Mouse (Mus musculus) MEL (cell line): Measurements from ENCODE around the gene Reln. TPM values are rescaled to one million over a fixed set of nuclear protein-coding genes. Genes with fewer than 3 reads are reported as not detected.

ENCODE experiments used
- DNase-seq: peaks from one replicate; pipeline ENCODE4 v3.0.0; 2011; ENCODE audit warnings: low read depth, low spot score
- H3K27ac ChIP-seq: 2 replicates; pipeline ENCODE4 v1.5.1; 2012; ENCODE audit warnings: low read depth, mild to moderate bottlenecking, control low read depth, low read length, moderate library complexity; ENCODE audit not compliant: control insufficient read depth
- H3K27me3 ChIP-seq, 2 experiments: fragments of 150-350 bp in 1 of 2; sonication (generic) in 1 of 2; 2 replicates each; pipeline ENCODE4 v1.6.1; 2012; ENCODE audit warnings: low read length in 2 of 2, mild to moderate bottlenecking in 2 of 2, improper control_type of control experiment in 1 of 2, moderate library complexity in 1 of 2; ENCODE audit not compliant: insufficient read depth in 2 of 2, control insufficient read depth in 1 of 2
- H3K36me3 ChIP-seq, 2 experiments: 2 replicates each; pipeline ENCODE4 v1.6.1; 2012 to 2014; ENCODE audit warnings: low read length in 2 of 2, improper control_type of control experiment in 1 of 2, inconsistent platforms in 1 of 2, mild to moderate bottlenecking in 1 of 2; ENCODE audit not compliant: insufficient read depth in 2 of 2, control insufficient read depth in 1 of 2
- H3K4me1 ChIP-seq, 2 experiments: fragments of 150-350 bp in 1 of 2; sonication (generic) in 1 of 2; 2 replicates each; pipeline ENCODE4 v1.6.1; 2012; ENCODE audit warnings: low read length in 2 of 2, improper control_type of control experiment in 1 of 2, mild to moderate bottlenecking in 1 of 2; ENCODE audit not compliant: insufficient read depth in 2 of 2, control insufficient read depth in 1 of 2
- H3K4me3 ChIP-seq, 2 experiments: fragments of 150-350 bp in 1 of 2; sonication (generic) in 1 of 2; 2 replicates each; pipeline ENCODE4 v1.5.1; 2012; ENCODE audit warnings: low read depth in 2 of 2, low read length in 2 of 2, mild to moderate bottlenecking in 2 of 2, moderate library complexity in 2 of 2, control low read depth in 1 of 2, improper control_type of control experiment in 1 of 2; ENCODE audit not compliant: control insufficient read depth in 1 of 2, insufficient read depth in 1 of 2
- H3K79me2 ChIP-seq: 2 replicates; pipeline ENCODE4 v1.6.1; 2012; ENCODE audit warnings: mild to moderate bottlenecking, low read length, moderate library complexity; ENCODE audit not compliant: control insufficient read depth, poor library complexity, insufficient read depth
- H3K9ac ChIP-seq: 2 replicates; pipeline ENCODE4 v1.6.1; 2012; ENCODE audit warnings: low read depth, mild to moderate bottlenecking, control low read depth, low read length, moderate library complexity; ENCODE audit not compliant: control insufficient read depth, poor library complexity, severe bottlenecking
- H3K9me3 ChIP-seq: fragments of 150-350 bp; sonication (generic); replicated peaks from 2 replicates; pipeline ENCODE4 v1.6.1; 2012; ENCODE audit warnings: mild to moderate bottlenecking, low read length, improper control_type of control experiment, moderate library complexity; ENCODE audit not compliant: insufficient read depth
- E2F4 ChIP-seq: IDR thresholded peaks from 2 replicates; pipeline ENCODE4 v1.6.1; 2011; ENCODE audit warnings: low read depth, low read length, improper control_type of control experiment, borderline replicate concordance
- EP300 ChIP-seq, 2 experiments: IDR thresholded peaks; 2 replicates each; pipeline ENCODE4 v1.6.1; 2011; ENCODE audit warnings: improper control_type of control experiment in 2 of 2, low read length in 2 of 2, low read depth in 1 of 2, mild to moderate bottlenecking in 1 of 2
- ETS1 ChIP-seq: IDR thresholded peaks from 2 replicates; pipeline ENCODE4 v1.6.1; 2012; ENCODE audit warnings: low read depth, mild to moderate bottlenecking, inconsistent platforms, low read length, improper control_type of control experiment, moderate library complexity
- GATA1 ChIP-seq: IDR thresholded peaks from 2 replicates; pipeline ENCODE4 v1.6.1; 2011; ENCODE audit warnings: low read depth, low read length, improper control_type of control experiment
- HCFC1 ChIP-seq: IDR thresholded peaks from 2 replicates; pipeline ENCODE4 v1.6.1; 2012; ENCODE audit warnings: low read depth, mild to moderate bottlenecking, inconsistent platforms, low read length, improper control_type of control experiment, moderate library complexity
- JUND ChIP-seq: IDR thresholded peaks from 2 replicates; pipeline ENCODE4 v1.6.1; 2011; ENCODE audit warnings: low read depth, mild to moderate bottlenecking, improper control_type of control experiment, low read length
- MAFK ChIP-seq: IDR thresholded peaks from 2 replicates; pipeline ENCODE4 v1.6.1; 2011; ENCODE audit warnings: low read depth, mild to moderate bottlenecking, low read length, improper control_type of control experiment, borderline replicate concordance
- MAX ChIP-seq: IDR thresholded peaks from 2 replicates; pipeline ENCODE4 v1.6.1; 2011; ENCODE audit warnings: low read length, improper control_type of control experiment
- MEF2A ChIP-seq: IDR thresholded peaks from 2 replicates; pipeline ENCODE4 v1.6.1; 2014; ENCODE audit warnings: low read depth, mild to moderate bottlenecking, inconsistent platforms, low read length, improper control_type of control experiment; ENCODE audit not compliant: poor library complexity, insufficient replicate concordance, severe bottlenecking; ENCODE audit errors: extremely low read depth
- MXI1 ChIP-seq: IDR thresholded peaks from 2 replicates; pipeline ENCODE4 v1.6.1; 2011; ENCODE audit warnings: mild to moderate bottlenecking, low read depth, low read length, improper control_type of control experiment
- NRF1 ChIP-seq: IDR thresholded peaks from 2 replicates; pipeline ENCODE4 v1.6.1; 2014; ENCODE audit warnings: low read depth, mild to moderate bottlenecking, inconsistent platforms, low read length, improper control_type of control experiment, moderate library complexity; ENCODE audit not compliant: poor library complexity, insufficient read depth, severe bottlenecking
- POLR2A ChIP-seq, 2 experiments: IDR thresholded peaks; 2 replicates each; pipeline ENCODE4 v1.6.1; 2011 to 2012; ENCODE audit warnings: low read length in 2 of 2, mild to moderate bottlenecking in 2 of 2, control low read depth in 1 of 2, improper control_type of control experiment in 1 of 2, low read depth in 1 of 2, moderate library complexity in 1 of 2; ENCODE audit not compliant: control insufficient read depth in 1 of 2, insufficient read depth in 1 of 2, poor library complexity in 1 of 2
- RCOR1 ChIP-seq: IDR thresholded peaks from 2 replicates; pipeline ENCODE4 v1.6.1; 2012; ENCODE audit warnings: low read depth, mild to moderate bottlenecking, inconsistent platforms, low read length, improper control_type of control experiment
- SIN3A ChIP-seq: IDR thresholded peaks from 2 replicates; pipeline ENCODE4 v1.6.1; 2012; ENCODE audit warnings: low read length, improper control_type of control experiment, inconsistent platforms
- TBP ChIP-seq: IDR thresholded peaks from 2 replicates; pipeline ENCODE4 v1.8.0; 2011; ENCODE audit warnings: low read depth, low read length, improper control_type of control experiment
- TCF12 ChIP-seq: IDR thresholded peaks from 2 replicates; pipeline ENCODE4 v1.6.1; 2014; ENCODE audit warnings: low read depth, mild to moderate bottlenecking, inconsistent platforms, low read length, improper control_type of control experiment, moderate library complexity
- UBTF ChIP-seq: IDR thresholded peaks from 2 replicates; pipeline ENCODE4 v1.6.1; 2012; ENCODE audit warnings: low read depth, mild to moderate bottlenecking, inconsistent platforms, low read length, improper control_type of control experiment, moderate library complexity, borderline replicate concordance; ENCODE audit not compliant: insufficient read depth
- USF1 ChIP-seq: IDR thresholded peaks from 2 replicates; pipeline ENCODE4 v1.6.1; 2014; ENCODE audit warnings: low read depth, mild to moderate bottlenecking, inconsistent platforms, low read length, improper control_type of control experiment, moderate library complexity
- USF2 ChIP-seq, 2 experiments: IDR thresholded peaks; 2 replicates each; pipeline ENCODE4 v1.6.1; 2011 to 2012; ENCODE audit warnings: improper control_type of control experiment in 2 of 2, low read length in 2 of 2, borderline replicate concordance in 1 of 2, inconsistent platforms in 1 of 2, low read depth in 1 of 2, mild to moderate bottlenecking in 1 of 2; ENCODE audit not compliant: insufficient read depth in 1 of 2
- ZMIZ1 ChIP-seq: IDR thresholded peaks from 2 replicates; pipeline ENCODE4 v1.6.1; 2012; ENCODE audit warnings: low read depth, mild to moderate bottlenecking, inconsistent platforms, low read length, improper control_type of control experiment, moderate library complexity
- ZNF384 ChIP-seq: IDR thresholded peaks from 2 replicates; pipeline ENCODE4 v1.6.1; 2012; ENCODE audit warnings: low read depth, mild to moderate bottlenecking, inconsistent platforms, low read length, improper control_type of control experiment
- polyA plus RNA-seq, 2 experiments: library from polyadenylated mRNA; stranded (reverse) in 1 of 2; unstranded in 1 of 2; fragments of >175 nt in 1 of 2; fragments of >200 nt in 1 of 2; gene quantifications; 2 replicates each; pipeline versions ENCODE4 v1.2.1 to v1.2.4; 2012; ENCODE audit warnings: low replicate concordance in 2 of 2, low read depth in 1 of 2; ENCODE audit not compliant: insufficient read length in 2 of 2, insufficient read depth in 1 of 2, missing spikeins in 1 of 2
- total RNA-seq: library from RNA; depleted of rRNA; stranded (reverse); fragments of 300-350 nt; gene quantifications from 2 replicates; pipeline ENCODE4 v1.2.3, GENCODE M21; 2012

The Reln gene
- total and polyA plus RNA-seq, 3 experiments, result not detected

DNA sequence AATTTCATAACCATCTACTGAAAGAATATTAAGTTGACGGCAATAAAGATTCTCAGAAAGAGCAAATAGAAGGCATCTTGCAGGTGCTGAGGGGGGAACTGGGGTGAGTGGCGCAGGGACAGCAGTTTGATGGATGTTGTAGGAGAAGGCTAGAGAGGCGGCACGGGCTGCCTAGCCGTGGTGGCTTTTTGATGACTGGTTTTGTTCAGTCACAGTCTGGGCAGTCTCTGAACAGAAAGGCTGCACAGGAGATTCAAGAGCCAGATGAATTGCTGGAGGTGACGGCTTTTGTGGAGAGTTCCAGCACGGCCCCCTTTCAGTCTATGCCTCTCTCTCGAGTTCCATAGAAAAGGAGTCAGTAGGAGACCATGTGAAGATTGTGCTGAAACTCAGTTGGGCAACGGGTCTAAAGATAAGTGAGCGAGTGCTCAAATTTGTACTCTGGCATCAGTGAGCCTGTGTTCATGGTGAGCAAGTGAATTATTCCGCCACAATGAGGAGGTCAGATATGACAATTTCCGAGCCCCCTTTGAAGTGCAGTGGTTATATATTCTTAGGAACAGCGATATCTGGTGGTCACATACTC is 409.6 kb downstream of the Reln start:
- Histone ChIP-seq H3K4me3 (no peak overlapping the region), H3K79me2 (no peaks in the 10 kb centered on the region), H3K4me1 (no peaks in the 10 kb centered on the region), H3K36me3 (no peaks in the 10 kb centered on the region), H3K27me3 (peaks cover 0 to 1% of the 10 kb centered on the region in 2 experiments; a peak in 1 of 4 replicates)
- no peak for DNase-seq
- TF ChIP-seq MAFK (no peak), USF1 (no peak), MXI1 (no peak), NRF1 (no peak), JUND (no peak), UBTF (no peak), MEF2A (no peak), TBP (no peak), HCFC1 (no peak), USF2 (IDR thresholded peaks at IDR 0.05; ENCODE audit: borderline replicate concordance in 1 of 2, insufficient read depth in 1 of 2, low read depth in 1 of 2, low read length in 2 of 2) (no peak), ZMIZ1 (no peak), MAX (no peak), E2F4 (no peak), ZNF384 (no peak), RCOR1 (no peak)
- TF ChIP-seq, all 39 proteins: peak for 0
- no peak overlapping the region for H3K27ac ChIP-seq
- H3K9me3 ChIP-seq, result no peaks in the 10 kb centered on the region
- H3K9ac ChIP-seq, result no peak overlapping the region

DNA sequence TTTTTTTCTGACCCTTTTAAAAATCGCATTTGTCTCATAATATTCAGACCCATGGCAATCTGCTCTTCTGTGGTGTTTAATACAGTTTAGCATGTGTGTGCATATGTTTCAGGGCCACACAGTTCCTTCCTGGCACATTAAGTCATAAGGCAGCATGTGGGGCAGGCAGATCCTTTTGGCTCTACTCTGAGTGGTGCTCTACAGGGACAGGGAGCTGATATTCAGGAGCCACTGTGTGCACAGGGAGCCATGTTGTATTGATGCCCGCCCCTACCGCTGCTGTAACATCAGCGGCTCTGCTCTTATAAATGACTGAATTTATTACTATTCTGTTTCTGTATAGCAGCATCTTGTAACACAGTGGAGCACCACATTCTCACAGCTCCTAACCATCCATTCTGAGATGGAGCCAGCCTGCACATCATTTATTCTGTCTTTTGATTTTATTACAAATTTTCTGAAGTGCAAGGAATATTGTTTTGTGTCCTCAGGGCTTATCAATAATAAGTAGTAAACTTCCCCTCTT is 410.3 kb downstream of the Reln start:
- TF ChIP-seq RCOR1, result no peak
- TF ChIP-seq MEF2A, result no peak
- TF ChIP-seq ETS1, result no peak
- TF ChIP-seq ZNF384, result no peak
- TF ChIP-seq MAX, result no peak
- no peak for TF ChIP-seq HCFC1
- TF ChIP-seq POLR2A (IDR thresholded peaks at IDR 0.05; ENCODE audit: control insufficient read depth in 1 of 2, insufficient read depth in 1 of 2, low read depth in 1 of 2, low read length in 2 of 2, poor library complexity in 1 of 2), result no peak
- no peak for TF ChIP-seq SIN3A
- no peak for TF ChIP-seq ZMIZ1
- TF ChIP-seq EP300 (IDR thresholded peaks at IDR 0.05; ENCODE audit: low read depth in 1 of 2, low read length in 2 of 2), result no peak
- TF ChIP-seq TBP, result no peak
- no peak for TF ChIP-seq GATA1
- no peak for TF ChIP-seq TCF12
- DNase-seq, result no peak
- Histone ChIP-seq H3K4me1 (no peaks in the 10 kb centered on the region), H3K27ac (no peak overlapping the region), H3K27me3 (peaks cover 0 to 1% of the 10 kb centered on the region in 2 experiments; a peak in 1 of 4 replicates), H3K4me3 (no peak overlapping the region), H3K9ac (no peak overlapping the region), H3K9me3 (no peaks in the 10 kb centered on the region), H3K79me2 (no peaks in the 10 kb centered on the region), H3K36me3 (no peaks in the 10 kb centered on the region)
